Mouse (Mus musculus) ovary, postnatal 10 days (tissue): Measurements from ENCODE around the gene Slc35e4.
"Not testable (repeated sequence)": the region's sequence is repeated elsewhere in the genome, so short reads cannot be mapped to it uniquely, and the experiment has no call there.

Source experiments
- DNase-seq: peaks from one replicate; pipeline ENCODE4 v3.0.0; 2022; ENCODE audit warnings: low spot score

The Slc35e4 gene

GRCm38 (mm10) chr11:3914109-3914840 lies at the start of gene Slc35e4:
Gene Slc35e4 (minus strand): TSS chr11:3914664.
- peak; percentile 78 for DNase-seq

- DNase-seq: peak; percentile 66
These were observed 49.3 kb upstream of the Slc35e4 start, which contains the start of gene Pes1 for GRCm38 (mm10) chr11:3963610-3964415. Gene Pes1 (plus strand): TSS chr11:3963975.

GRCm38 (mm10) chr11:3963155-3963554 lies 48.7 kb upstream of the Slc35e4 start:
- no peak for DNase-seq

GRCm38 (mm10) chr11:3961761-3962160 lies 47.3 kb upstream of the Slc35e4 start:
- no peak for DNase-seq

GRCm38 (mm10) chr11:3960901-3961300 lies 46.4 kb upstream of the Slc35e4 start:
- no peak for DNase-seq

- DNase-seq: not testable (repeated sequence)
These were observed 40.9 kb upstream of the Slc35e4 start for GRCm38 (mm10) chr11:3955371-3955770.

- not testable (repeated sequence) for DNase-seq
These were observed 40.4 kb upstream of the Slc35e4 start for GRCm38 (mm10) chr11:3954876-3955275.

- no peak for DNase-seq
These were observed 31.9 kb upstream of the Slc35e4 start for GRCm38 (mm10) chr11:3946386-3946785.

GRCm38 (mm10) chr11:3941371-3941770 lies 26.9 kb upstream of the Slc35e4 start:
- no peak for DNase-seq

- no peak for DNase-seq
These were observed 22.9 kb upstream of the Slc35e4 start for GRCm38 (mm10) chr11:3937321-3937874.

GRCm38 (mm10) chr11:3936318-3936717 lies 21.9 kb upstream of the Slc35e4 start:
- DNase-seq: no peak

- no peak for DNase-seq
These were observed 20.7 kb upstream of the Slc35e4 start for GRCm38 (mm10) chr11:3935135-3935534.

- DNase-seq: no peak
These were observed 19.4 kb upstream of the Slc35e4 start for GRCm38 (mm10) chr11:3933756-3934285.

GRCm38 (mm10) chr11:3931511-3932211 lies 17.2 kb upstream of the Slc35e4 start, which contains the start of gene Tcn2:
Gene Tcn2 (minus strand): TSS chr11:3932159.
- peak; percentile 56 for DNase-seq

GRCm38 (mm10) chr11:3930931-3931330 lies 16.5 kb upstream of the Slc35e4 start:
- DNase-seq: no peak

- no peak for DNase-seq
These were observed 15.6 kb upstream of the Slc35e4 start for GRCm38 (mm10) chr11:3930019-3930418.

GRCm38 (mm10) chr11:3925916-3926315 lies 11.5 kb upstream of the Slc35e4 start:
- no peak for DNase-seq

- DNase-seq: no peak
These were observed 8.3 kb upstream of the Slc35e4 start for GRCm38 (mm10) chr11:3922731-3923130.

GRCm38 (mm10) chr11:3922115-3922514 lies 7.7 kb upstream of the Slc35e4 start:
- no peak for DNase-seq

GRCm38 (mm10) chr11:3921281-3921850 lies 6.9 kb upstream of the Slc35e4 start:
- DNase-seq: no peak

- no peak for DNase-seq
These were observed 6.0 kb upstream of the Slc35e4 start for GRCm38 (mm10) chr11:3920476-3920875.
